Mouse (Mus musculus) cortical plate, adult 2 months (tissue): ENCODE data around the gene Gm10912.

ENCODE experiments used
- CTCF ChIP-seq: fragments of 200-500 bp; IDR thresholded peaks from 2 replicates; pipeline ENCODE4 v1.5.1; 2011; ENCODE audit warnings: mild to moderate bottlenecking, control low read depth, low read length; ENCODE audit not compliant: insufficient read depth; ENCODE audit errors: extremely low read depth
- POLR2A ChIP-seq: fragments of 200-500 bp; IDR thresholded peaks from 2 replicates; pipeline ENCODE4 v1.6.1; 2011; ENCODE audit warnings: mild to moderate bottlenecking, low read length, control low read depth; ENCODE audit not compliant: insufficient read depth; ENCODE audit errors: extremely low read depth

GRCm38 (mm10) chr2:104058954-104059353 is 6.7 kb upstream of the Gm10912 start:
- TF ChIP-seq CTCF (no peak), POLR2A (no peak)
